Mouse (Mus musculus): Measurements from ENCODE around the gene Cyct. TPM values are rescaled to one million over a fixed set of nuclear protein-coding genes. Genes with fewer than 3 reads are reported as not detected.

Gene Cyct
- polyA plus RNA-seq (2012; rRNA removed): not detected in 2 replicates

DNA sequence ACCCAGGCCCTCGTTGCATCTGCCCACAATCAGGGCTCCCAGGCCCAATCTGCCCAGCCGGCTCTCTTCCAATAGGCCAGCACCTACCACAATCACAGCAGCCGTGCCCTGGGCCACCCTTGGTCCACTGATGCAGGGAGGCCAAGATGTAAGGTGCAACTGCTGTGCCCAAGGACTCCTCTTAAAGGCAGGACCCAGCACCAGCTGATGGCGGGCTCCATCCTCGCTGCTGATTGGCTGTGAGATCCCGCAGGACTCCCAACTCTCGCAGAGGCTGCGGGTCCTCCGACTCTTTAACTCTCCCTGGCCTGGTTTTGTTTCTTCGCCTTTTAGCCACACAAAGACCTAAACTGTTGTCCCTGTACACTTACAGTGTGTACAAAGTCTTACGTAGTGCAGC is at the start of gene Cyct:
Gene Cyct (minus strand): TSS at position 225 of the 400 bp plus-strand sequence.
- H3K4me3 ChIP-seq (replicated peaks; ENCODE audit: extremely low read depth, low read depth, low read length): no peak within 1 kb of the TSS
- TF ChIP-seq POLR2A (IDR thresholded peaks at IDR 0.05; ENCODE audit: borderline replicate concordance, extremely low read depth, low read depth, low read length) (no peak), CTCF (IDR thresholded peaks at IDR 0.05; ENCODE audit: insufficient read depth, low read length) (no peak)
- DNase-seq: no peak
- WGBS: 84% methylated on average over 11 of the region's 11 CpGs
- H3K4me1 ChIP-seq (ENCODE audit: control insufficient read depth, insufficient read depth, low read length): no peaks in the 10 kb centered on the region

DNA sequence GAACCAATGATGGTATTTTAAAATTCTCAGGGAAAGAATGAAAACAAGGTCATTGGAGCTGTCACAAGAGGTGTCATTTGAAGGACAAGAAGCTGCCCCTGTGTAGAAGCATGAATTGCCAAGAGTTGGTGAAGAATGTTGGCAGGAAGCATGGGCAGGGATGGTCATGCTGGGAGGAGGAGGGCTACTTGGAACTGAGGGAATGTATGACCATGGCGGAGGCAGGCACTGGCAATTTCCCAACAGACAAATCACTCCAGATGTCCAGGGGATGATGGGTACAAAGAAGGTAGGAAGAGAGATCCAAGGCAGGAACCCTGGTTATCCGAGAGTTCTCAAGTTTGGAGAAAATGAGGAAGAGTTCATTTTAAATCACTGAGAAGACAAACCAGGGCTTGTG is 49.7 kb upstream of the Cyct start:
- Histone ChIP-seq H3K4me3 (replicated peaks; ENCODE audit: extremely low read depth, low read depth, low read length) (no peak overlapping the region), H3K4me1 (ENCODE audit: control insufficient read depth, insufficient read depth, low read length) (peaks cover 4% of the 10 kb centered on the region; the same call in 1 of the 2 replicates)
- 71% methylated on average over 2 of the region's 2 CpGs for WGBS
- no peak for DNase-seq
- TF ChIP-seq POLR2A (IDR thresholded peaks at IDR 0.05; ENCODE audit: borderline replicate concordance, extremely low read depth, low read depth, low read length) (no peak), CTCF (IDR thresholded peaks at IDR 0.05; ENCODE audit: insufficient read depth, low read length) (no peak)

DNA sequence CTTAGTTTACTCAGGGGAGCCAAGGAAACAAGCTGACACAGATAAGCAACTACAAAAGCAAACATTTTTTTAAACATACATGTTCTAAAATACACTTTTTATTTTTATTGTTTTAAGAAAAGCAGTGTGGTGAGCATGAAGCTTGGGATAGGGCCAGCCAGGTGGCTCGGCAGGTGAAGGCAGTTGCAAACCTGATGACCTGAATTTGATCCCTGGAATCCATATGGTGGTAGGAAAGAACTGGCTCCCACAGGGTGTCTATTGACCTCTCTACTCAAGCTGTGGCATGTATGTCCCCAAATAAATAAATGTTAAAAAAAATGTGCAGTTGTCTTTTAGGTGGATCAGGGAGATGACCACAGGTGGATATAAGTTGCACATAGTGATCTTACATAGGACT is 49.3 kb upstream of the Cyct start:
- DNase-seq: no peak
- TF ChIP-seq POLR2A (IDR thresholded peaks at IDR 0.05; ENCODE audit: borderline replicate concordance, extremely low read depth, low read depth, low read length) (no peak), CTCF (IDR thresholded peaks at IDR 0.05; ENCODE audit: insufficient read depth, low read length) (no peak)
- Histone ChIP-seq H3K4me3 (replicated peaks; ENCODE audit: extremely low read depth, low read depth, low read length) (no peak overlapping the region), H3K4me1 (ENCODE audit: control insufficient read depth, insufficient read depth, low read length) (peaks cover 4% of the 10 kb centered on the region; the same call in 1 of the 2 replicates)
- WGBS: 49% methylated on average over 1 of the region's 1 CpGs

DNA sequence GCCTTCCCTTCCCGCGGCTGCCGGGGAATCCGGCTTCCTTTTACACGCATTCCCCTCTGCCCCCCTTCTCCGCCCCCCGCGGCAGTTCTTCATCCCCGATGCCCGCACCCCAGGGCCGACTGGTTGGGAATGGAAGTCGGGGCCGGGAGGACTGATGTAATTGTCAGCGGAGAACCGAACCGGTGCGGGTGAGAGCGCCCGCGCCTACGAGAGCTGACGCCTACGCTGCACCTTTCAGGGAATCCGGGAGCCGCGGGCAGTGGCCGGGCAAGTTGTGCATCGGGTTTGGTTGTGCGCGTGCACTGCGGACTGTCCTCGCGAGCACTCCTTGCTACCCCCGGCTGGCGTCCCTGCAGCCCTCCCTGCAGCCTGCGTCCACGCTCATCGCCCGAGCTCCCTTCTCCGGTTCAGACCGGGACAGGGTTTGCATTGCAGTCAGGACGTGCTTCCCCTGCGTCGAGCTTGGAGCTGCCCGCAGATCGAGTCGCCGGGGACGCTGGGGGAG is 46.7 kb upstream of the Cyct start:
- peak; percentile 67 for DNase-seq
- H3K4me1 ChIP-seq (ENCODE audit: control insufficient read depth, insufficient read depth, low read length): peaks cover 4% of the 10 kb centered on the region; the same call in 1 of the 2 replicates
- TF ChIP-seq POLR2A (IDR thresholded peaks at IDR 0.05; ENCODE audit: borderline replicate concordance, extremely low read depth, low read depth, low read length) (no peak), CTCF (IDR thresholded peaks at IDR 0.05; ENCODE audit: insufficient read depth, low read length) (no peak)
- WGBS: under 1% methylated on average over 49 of the region's 49 CpGs
- peak overlapping the region; percentile 82 for H3K4me3 ChIP-seq (replicated peaks; ENCODE audit: extremely low read depth, low read depth, low read length)

DNA sequence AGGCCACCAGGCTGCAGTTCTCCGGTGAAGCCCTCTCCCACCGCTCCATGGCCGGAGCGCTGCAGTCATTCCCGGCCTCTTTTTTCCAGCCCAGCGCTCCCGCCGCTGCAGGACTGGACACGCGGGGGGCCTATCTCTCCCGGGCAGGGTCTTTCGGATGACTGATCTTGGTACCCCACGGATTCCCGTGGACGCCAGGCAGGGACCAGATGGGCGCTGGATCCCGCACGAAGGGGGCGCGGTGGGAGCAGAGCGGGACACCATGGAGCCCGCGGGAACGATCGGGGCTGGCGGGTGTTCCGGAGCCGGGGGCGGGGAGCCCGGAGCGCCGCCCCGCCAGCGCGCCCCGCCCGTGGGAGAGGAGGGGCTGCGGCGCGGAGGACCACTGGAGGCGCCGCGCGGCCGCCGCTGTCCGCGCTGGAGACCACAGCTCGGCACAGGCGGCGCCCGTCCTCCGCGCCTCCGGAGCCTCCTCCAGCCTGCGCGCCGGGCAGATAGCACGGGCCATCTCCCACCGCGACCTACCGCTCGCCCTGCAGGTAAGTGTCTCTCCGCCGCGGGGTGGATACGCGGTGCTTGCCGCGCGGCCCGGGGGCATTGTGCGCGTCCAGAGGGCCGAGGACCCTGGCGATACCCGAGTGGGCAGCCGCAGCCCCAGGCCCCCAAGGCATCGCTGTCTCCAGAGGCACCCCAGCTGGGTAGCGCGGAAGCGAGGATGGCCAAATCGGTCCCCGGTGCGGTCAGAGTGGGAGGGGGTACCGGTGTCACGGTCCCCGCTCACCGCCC is 46.1 kb upstream of the Cyct start, which contains the start of gene Osbpl6:
Gene Osbpl6 (plus strand): TSS at position 358 of the 786 bp plus-strand sequence.
- TF ChIP-seq POLR2A (IDR thresholded peaks at IDR 0.05; ENCODE audit: borderline replicate concordance, extremely low read depth, low read depth, low read length) (peak; percentile 46; the same call in 1 of the 2 replicates), CTCF (IDR thresholded peaks at IDR 0.05; ENCODE audit: insufficient read depth, low read length) (no peak)
- under 1% methylated on average over 86 of the region's 89 CpGs for WGBS
- peak; percentile 78 for DNase-seq
- peaks cover 4% of the 10 kb centered on the region; the same call in 1 of the 2 replicates for H3K4me1 ChIP-seq (ENCODE audit: control insufficient read depth, insufficient read depth, low read length)
- H3K4me3 ChIP-seq (replicated peaks; ENCODE audit: extremely low read depth, low read depth, low read length): peak within 1 kb of the TSS; percentile 82

DNA sequence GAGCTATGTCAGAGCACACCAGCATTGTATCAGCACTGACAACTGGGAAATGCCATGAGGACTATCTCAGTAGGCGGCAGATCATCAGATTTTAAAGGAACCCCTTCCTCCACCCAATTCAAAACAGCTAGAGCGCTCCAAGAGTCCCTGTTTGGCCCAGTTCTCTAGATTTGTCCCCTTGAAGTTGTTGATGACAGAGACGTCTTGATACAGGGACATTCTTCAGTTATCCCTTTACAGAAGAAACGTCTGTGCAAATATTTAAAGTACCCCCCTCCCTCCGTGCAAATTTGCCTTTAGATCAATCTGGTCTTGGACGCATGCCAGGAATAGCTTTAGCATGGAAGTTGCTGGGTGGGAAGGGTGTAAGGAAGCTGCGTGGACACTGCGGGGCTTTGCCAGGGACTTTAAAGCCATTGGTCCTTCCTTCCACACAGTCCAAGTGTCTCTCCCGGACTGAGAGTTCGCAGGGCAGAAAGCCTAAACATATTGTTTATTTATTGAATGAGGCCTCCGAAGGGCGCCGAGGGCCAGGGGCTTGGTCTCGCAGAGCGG is 45.4 kb upstream of the Cyct start:
- H3K4me3 ChIP-seq (replicated peaks; ENCODE audit: extremely low read depth, low read depth, low read length): peak overlapping the region; percentile 80
- no peak for DNase-seq
- WGBS: 6% methylated on average over 15 of the region's 15 CpGs

DNA sequence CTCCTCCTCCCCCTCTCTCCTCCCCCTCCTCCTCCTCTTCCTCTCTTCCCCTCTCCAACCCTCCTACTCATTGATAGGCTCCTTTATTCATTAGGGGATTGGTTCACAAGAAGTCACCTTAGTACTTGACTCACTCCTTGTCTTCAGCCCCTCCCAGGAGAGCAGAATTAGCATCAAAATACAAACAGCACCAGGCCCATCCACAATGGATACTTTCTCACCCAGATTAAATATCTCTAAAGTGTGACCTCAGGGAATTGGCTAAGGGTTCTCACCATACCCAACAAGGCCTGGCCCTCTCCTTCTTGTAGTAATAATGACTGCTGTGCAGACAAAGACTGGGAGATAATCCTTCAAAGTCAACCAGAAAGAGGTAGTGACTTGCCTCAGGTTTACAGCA is 39.9 kb upstream of the Cyct start:
- DNase-seq: no peak
- no peak for TF ChIP-seq CTCF (IDR thresholded peaks at IDR 0.05; ENCODE audit: insufficient read depth, low read length)
- no peak for TF ChIP-seq POLR2A (IDR thresholded peaks at IDR 0.05; ENCODE audit: borderline replicate concordance, extremely low read depth, low read depth, low read length)
- Histone ChIP-seq H3K4me3 (replicated peaks; ENCODE audit: extremely low read depth, low read depth, low read length) (no peak overlapping the region), H3K4me1 (ENCODE audit: control insufficient read depth, insufficient read depth, low read length) (no peaks in the 10 kb centered on the region)

More for the DNA sequence above, 45.4 kb upstream of the Cyct start:
- no peak for TF ChIP-seq POLR2A (IDR thresholded peaks at IDR 0.05; ENCODE audit: borderline replicate concordance, extremely low read depth, low read depth, low read length)
- TF ChIP-seq CTCF (IDR thresholded peaks at IDR 0.05; ENCODE audit: insufficient read depth, low read length): no peak
- H3K4me1 ChIP-seq (ENCODE audit: control insufficient read depth, insufficient read depth, low read length): peaks cover 4% of the 10 kb centered on the region; the same call in 1 of the 2 replicates

DNA sequence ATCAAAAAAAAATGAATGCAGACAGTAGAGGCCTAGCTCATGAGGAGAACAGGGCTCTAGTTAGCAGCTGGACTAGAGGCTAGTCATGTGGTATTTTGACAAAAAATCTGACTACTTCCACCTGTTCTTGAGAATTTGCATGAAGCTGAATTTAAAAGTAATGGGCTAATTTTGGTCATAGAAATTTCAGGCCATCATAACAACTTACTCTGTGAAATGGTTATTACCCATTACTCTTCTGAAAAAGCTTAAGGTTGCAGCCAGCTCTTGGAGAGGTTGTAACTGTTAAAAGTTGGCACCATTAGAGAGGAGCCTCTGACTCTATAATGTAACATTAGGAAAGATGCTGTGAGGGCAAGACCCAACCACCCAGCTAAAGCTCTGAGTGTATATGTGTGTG is 26.3 kb upstream of the Cyct start:
- DNase-seq: no peak
- H3K4me1 ChIP-seq (ENCODE audit: control insufficient read depth, insufficient read depth, low read length): no peaks in the 10 kb centered on the region
- TF ChIP-seq CTCF (IDR thresholded peaks at IDR 0.05; ENCODE audit: insufficient read depth, low read length): no peak
- no peak for TF ChIP-seq POLR2A (IDR thresholded peaks at IDR 0.05; ENCODE audit: borderline replicate concordance, extremely low read depth, low read depth, low read length)

DNA sequence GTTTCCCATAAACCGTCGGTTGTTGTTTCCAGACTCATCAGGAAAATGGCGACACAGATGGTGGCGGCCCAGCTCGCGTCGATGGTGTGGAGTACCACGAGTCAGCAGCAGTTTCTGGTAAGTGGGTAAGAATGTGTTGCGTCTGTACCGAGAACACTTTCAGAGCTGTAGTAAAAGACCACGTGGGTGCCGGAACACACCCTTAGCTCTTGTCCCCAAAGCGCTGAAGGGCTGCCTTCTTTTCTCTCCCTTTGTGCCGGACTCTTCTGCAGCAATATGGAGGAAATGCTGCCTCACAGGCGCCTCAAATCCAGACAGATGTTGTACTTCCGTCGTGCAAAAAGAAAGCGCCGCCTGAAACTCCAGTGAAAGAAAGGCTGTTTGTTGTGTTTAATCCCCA is 18.4 kb upstream of the Cyct start:
- H3K4me3 ChIP-seq (replicated peaks; ENCODE audit: extremely low read depth, low read depth, low read length): no peak overlapping the region
- no peaks in the 10 kb centered on the region for H3K4me1 ChIP-seq (ENCODE audit: control insufficient read depth, insufficient read depth, low read length)
- TF ChIP-seq CTCF (IDR thresholded peaks at IDR 0.05; ENCODE audit: insufficient read depth, low read length): no peak
- DNase-seq: no peak
- WGBS: 93% methylated on average over 19 of the region's 19 CpGs

More for the DNA sequence above, 26.3 kb upstream of the Cyct start:
- no peak overlapping the region for H3K4me3 ChIP-seq (replicated peaks; ENCODE audit: extremely low read depth, low read depth, low read length)

Data from lung, adult 2 months (tissue).